Mouse (Mus musculus) heart, embryonic 12.5 days (tissue): Measurements from ENCODE around the gene Unk. TPM values are rescaled to one million over a fixed set of nuclear protein-coding genes. Genes with fewer than 3 reads are reported as not detected.

Source experiments
- ATAC-seq: fragments of 200-750 bp; cut with Nextera tagmentation; 2 replicates; pipeline ENCODE4 v1.8.0; 2017; ENCODE audit warnings: moderate TSS enrichment, moderate library complexity; ENCODE audit not compliant: insufficient number of reproducible peaks, low FRiP score
- H3K27ac ChIP-seq: fragments of 300-500 bp; sonication (generic); 2 replicates; pipeline ENCODE4 v1.5.1; 2016; ENCODE audit warnings: mild to moderate bottlenecking, moderate library complexity; ENCODE audit not compliant: poor library complexity, severe bottlenecking
- H3K27me3 ChIP-seq: fragments of 300-500 bp; sonication (generic); replicated peaks from 2 replicates; pipeline ENCODE4 v1.6.1; 2016; ENCODE audit warnings: mild to moderate bottlenecking, moderate library complexity
- H3K36me3 ChIP-seq: fragments of 300-500 bp; sonication (generic); 2 replicates; pipeline ENCODE4 v1.6.1; 2016; ENCODE audit warnings: mild to moderate bottlenecking, moderate library complexity
- H3K4me1 ChIP-seq: fragments of 300-500 bp; sonication (generic); replicated peaks from 2 replicates; pipeline ENCODE4 v1.6.1; 2016; ENCODE audit warnings: mild to moderate bottlenecking
- H3K4me2 ChIP-seq: fragments of 300-500 bp; sonication (generic); 2 replicates; pipeline ENCODE4 v1.6.1; 2016; ENCODE audit warnings: mild to moderate bottlenecking, moderate library complexity
- H3K4me3 ChIP-seq: fragments of 300-500 bp; sonication (generic); 2 replicates; pipeline ENCODE4 v1.5.1; 2016; ENCODE audit warnings: mild to moderate bottlenecking
- H3K9ac ChIP-seq: fragments of 300-500 bp; sonication (generic); 2 replicates; pipeline ENCODE4 v1.6.1; 2016; ENCODE audit warnings: mild to moderate bottlenecking, moderate library complexity
- H3K9me3 ChIP-seq: fragments of 300-500 bp; sonication (generic); replicated peaks from 2 replicates; pipeline ENCODE4 v1.6.1; 2016; ENCODE audit warnings: mild to moderate bottlenecking, moderate library complexity
- WGBS: fragments of 180-500 bp; shearing (Covaris S2); methylation state at CpG from one replicate; pipeline ENCODE4 v1.1.7; 2016; 5-methylcytosine and 5-hydroxymethylcytosine counted together
- polyA plus RNA-seq: library from polyadenylated mRNA; unstranded; fragments of >200 nt; fragmentation: Nextera tagmentation; extraction: Ambion mirVana; gene quantifications from 2 replicates; pipeline ENCODE4 v1.2.1, GENCODE M21; 2016

Unk gene
- polyA plus RNA-seq, 1 experiment from 2014 or later = 31.8 TPM

DNA sequence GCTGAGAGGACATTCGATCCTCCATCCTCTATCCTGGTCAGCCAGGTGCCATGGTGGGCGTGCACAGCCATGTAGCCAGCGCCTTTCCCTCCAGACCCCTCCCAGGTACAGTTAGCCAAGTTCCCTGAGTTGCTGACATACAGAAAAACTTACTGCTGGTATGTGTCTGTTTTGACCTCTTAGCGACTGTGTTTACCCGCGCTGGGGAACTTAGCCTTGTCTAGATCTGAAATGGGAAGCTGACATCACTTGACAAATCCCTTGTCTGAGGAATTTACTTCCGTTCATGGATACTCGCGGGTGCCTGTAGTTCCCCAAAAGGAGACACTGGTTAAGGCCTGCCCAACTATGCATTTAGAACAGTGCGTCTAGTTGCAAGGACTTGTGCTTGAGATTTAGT, 80.4 kb downstream of the Unk start:
- peak; percentile 15; the same call in 1 of the 2 replicates for ATAC-seq
- peaks cover 45% of the 10 kb centered on the region for H3K4me1 ChIP-seq
- 14% methylated on average over 10 of the region's 10 CpGs for WGBS

More for the DNA sequence above, 80.4 kb downstream of the Unk start:
- 0 out of 2 replicates have a peak, but pooled peaks cover 3% of the 10 kb centered on the region for H3K27me3 ChIP-seq
- no peaks in the 10 kb centered on the region for H3K9me3 ChIP-seq
- H3K27ac ChIP-seq = peak overlapping the region; percentile 74
- H3K4me2 ChIP-seq = peak overlapping the region; percentile 89
- peak overlapping the region; percentile 83 for H3K4me3 ChIP-seq
- peak overlapping the region; percentile 96 for H3K9ac ChIP-seq
- H3K36me3 ChIP-seq = peaks cover 7% of the 10 kb centered on the region

Other genes with a start within 250 kb of the Unk start
- gene Caskin2, start 216.7 kb upstream of the Unk start, polyA plus RNA-seq = 23.5 and 25.3 TPM in 2 replicates
- 23.0 and 29.2 TPM in 2 replicates for gene Tsen54, start 215.6 kb upstream of the Unk start, polyA plus RNA-seq
- 22.5 and 25.8 TPM in 2 replicates for gene Llgl2, start 206.3 kb upstream of the Unk start, polyA plus RNA-seq
- gene Myo15b, start 171.9 kb upstream of the Unk start, polyA plus RNA-seq = 0.17 and 0.37 TPM in 2 replicates
- 15.0 and 16.6 TPM in 2 replicates for gene Smim5, start 130.4 kb upstream of the Unk start, polyA plus RNA-seq
- gene Smim6, start 118.3 kb upstream of the Unk start, polyA plus RNA-seq = 0.77 and 1.8 TPM in 2 replicates
- gene Sap30bp, start 97.0 kb upstream of the Unk start, polyA plus RNA-seq = 29.4 and 32.2 TPM in 2 replicates
- gene Recql5, start 96.8 kb upstream of the Unk start, polyA plus RNA-seq = 13.8 and 17.3 TPM in 2 replicates
- 2.0 and 2.7 TPM in 2 replicates for gene Itgb4, start 55.6 kb upstream of the Unk start, polyA plus RNA-seq
- 151 and 152 TPM in 2 replicates for gene Galk1, start 17.6 kb upstream of the Unk start, polyA plus RNA-seq
- gene H3f3b, start 2.4 kb upstream of the Unk start, polyA plus RNA-seq = 742 and 759 TPM in 2 replicates
- gene Unc13d, start 47.6 kb downstream of the Unk start, polyA plus RNA-seq = 2.2 and 2.5 TPM in 2 replicates
- 137 and 141 TPM in 2 replicates for gene Wbp2, start 56.7 kb downstream of the Unk start, polyA plus RNA-seq
- 54.8 and 58.2 TPM in 2 replicates for gene Trim47, start 96.9 kb downstream of the Unk start, polyA plus RNA-seq
- gene Trim65, start 100.8 kb downstream of the Unk start, polyA plus RNA-seq = 4.7 and 4.9 TPM in 2 replicates
- 85.0 and 89.1 TPM in 2 replicates for gene Mrpl38, start 108.5 kb downstream of the Unk start, polyA plus RNA-seq
- gene Fbf1, start 137.8 kb downstream of the Unk start, polyA plus RNA-seq = 37.2 and 37.5 TPM in 2 replicates
- 74.9 and 75.5 TPM in 2 replicates for gene Ten1, start 168.5 kb downstream of the Unk start, polyA plus RNA-seq
- 36.1 and 38.3 TPM in 2 replicates for gene Acox1, start 168.7 kb downstream of the Unk start, polyA plus RNA-seq
- gene Evpl, start 207.8 kb downstream of the Unk start, polyA plus RNA-seq = 0.53 and 0.84 TPM in 2 replicates
- gene Srp68, start 243.9 kb downstream of the Unk start, polyA plus RNA-seq = 73.9 and 74.8 TPM in 2 replicates